Mouse (Mus musculus): Measurements from ENCODE around the gene Cenpx. TPM values are rescaled to one million over a fixed set of nuclear protein-coding genes. Genes with fewer than 3 reads are reported as not detected.
"Not testable (repeated sequence)": the region's sequence is repeated elsewhere in the genome, so short reads cannot be mapped to it uniquely, and the experiment has no call there.

Gene Cenpx
- polyA plus RNA-seq, 1 experiment = 157 TPM

DNA sequence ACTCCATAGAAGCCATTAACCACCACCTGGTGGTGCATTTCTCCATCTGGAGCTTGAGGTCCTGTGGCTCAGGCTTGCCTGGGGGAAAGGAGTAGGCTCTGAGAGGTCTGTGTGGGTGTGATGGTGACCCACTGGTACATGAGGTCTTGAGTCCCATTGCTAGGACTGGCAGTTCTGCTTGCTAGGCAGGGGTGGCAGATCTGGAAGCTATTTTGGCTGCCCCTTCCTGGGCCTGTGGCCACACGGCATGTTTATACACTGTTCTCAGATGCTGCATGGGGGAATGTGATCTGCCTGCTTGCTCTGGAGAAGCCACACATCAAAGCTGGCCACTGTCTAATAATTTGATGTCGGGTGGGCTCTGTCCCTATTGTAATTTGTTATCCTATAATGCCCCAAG lies 29.5 kb downstream of the Cenpx start:
- WGBS = 75% methylated on average over 2 of the region's 2 CpGs
- Histone ChIP-seq H3K36me3 (ENCODE audit: control insufficient read depth, insufficient read depth, low read length) (0 out of 2 replicates have a peak, but pooled peaks cover 3% of the 10 kb centered on the region), H3K4me3 (ENCODE audit: insufficient read depth, low read depth, low read length) (no peak overlapping the region), H3K4me1 (ENCODE audit: control insufficient read depth, insufficient read depth, low read length) (peaks cover 13% of the 10 kb centered on the region), H3K27me3 (replicated peaks; ENCODE audit: control insufficient read depth, insufficient read depth, low read length) (no peaks in the 10 kb centered on the region), H3K27ac (ENCODE audit: insufficient read depth, low read depth, low read length) (no peak overlapping the region)
- TF ChIP-seq POLR2A (IDR thresholded peaks at IDR 0.05; ENCODE audit: low read depth, low read length) = no peak
- no peak for TF ChIP-seq CTCF (conservative IDR thresholded peaks at IDR 0.05; ENCODE audit: insufficient read depth, insufficient read length, low read depth, low read length)
- DNase-seq = no peak

GRCm38 (mm10) chr11:120683536-120683935 lies 30.0 kb downstream of the Cenpx start:
- peaks cover 1% of the 10 kb centered on the region; the same call in 1 of the 2 replicates for H3K36me3 ChIP-seq (ENCODE audit: control insufficient read depth, insufficient read depth, low read length)
- no peak overlapping the region for H3K4me3 ChIP-seq (ENCODE audit: insufficient read depth, low read depth, low read length)
- peaks cover 13% of the 10 kb centered on the region for H3K4me1 ChIP-seq (ENCODE audit: control insufficient read depth, insufficient read depth, low read length)
- H3K27me3 ChIP-seq (replicated peaks; ENCODE audit: control insufficient read depth, insufficient read depth, low read length) = no peaks in the 10 kb centered on the region
- no peak overlapping the region for H3K27ac ChIP-seq (ENCODE audit: insufficient read depth, low read depth, low read length)
- 93% methylated on average over 3 of the region's 3 CpGs for WGBS
- TF ChIP-seq CTCF (conservative IDR thresholded peaks at IDR 0.05; ENCODE audit: insufficient read depth, insufficient read length, low read depth, low read length) = no peak
- no peak for TF ChIP-seq POLR2A (IDR thresholded peaks at IDR 0.05; ENCODE audit: low read depth, low read length)
- DNase-seq = no peak

GRCm38 (mm10) chr11:120682683-120683082 lies 30.9 kb downstream of the Cenpx start:
- peaks cover 13% of the 10 kb centered on the region for H3K4me1 ChIP-seq (ENCODE audit: control insufficient read depth, insufficient read depth, low read length)
- WGBS = 93% methylated on average over 5 of the region's 5 CpGs

DNA sequence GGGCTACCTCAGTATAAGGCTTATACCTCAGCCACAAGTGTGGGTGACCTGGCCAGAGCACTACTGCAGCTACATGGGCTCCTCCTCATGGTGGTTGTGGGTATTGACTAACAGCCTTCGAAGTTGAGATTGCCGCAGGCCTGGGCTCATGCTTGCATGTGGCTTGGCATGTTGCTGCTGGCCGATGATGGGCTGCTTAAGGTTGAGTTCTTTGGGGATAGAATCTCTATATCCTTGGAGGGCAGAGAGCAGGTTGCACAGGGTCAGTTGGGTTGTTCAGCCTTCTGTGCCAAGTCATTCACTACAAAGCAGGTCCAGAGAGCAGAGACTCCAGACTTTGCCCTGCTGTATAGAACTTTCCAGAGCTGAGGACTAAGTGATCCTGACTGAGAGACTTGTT lies 33.6 kb downstream of the Cenpx start:
- H3K4me3 ChIP-seq (ENCODE audit: insufficient read depth, low read depth, low read length) = no peak overlapping the region
- H3K36me3 ChIP-seq (ENCODE audit: control insufficient read depth, insufficient read depth, low read length) = peaks cover 2% of the 10 kb centered on the region; the same call in 1 of the 2 replicates
- H3K27me3 ChIP-seq (replicated peaks; ENCODE audit: control insufficient read depth, insufficient read depth, low read length) = no peaks in the 10 kb centered on the region
- TF ChIP-seq POLR2A (IDR thresholded peaks at IDR 0.05; ENCODE audit: low read depth, low read length) = no peak
- TF ChIP-seq CTCF (conservative IDR thresholded peaks at IDR 0.05; ENCODE audit: insufficient read depth, insufficient read length, low read depth, low read length) = peak; percentile 68
- peaks cover 13% of the 10 kb centered on the region for H3K4me1 ChIP-seq (ENCODE audit: control insufficient read depth, insufficient read depth, low read length)
- 34% methylated on average over 3 of the region's 3 CpGs for WGBS
- H3K27ac ChIP-seq (ENCODE audit: insufficient read depth, low read depth, low read length) = peak overlapping the region; percentile 86
- peak; percentile 92 for DNase-seq

More at GRCm38 (mm10) chr11:120682683-120683082, 30.9 kb downstream of the Cenpx start:
- H3K27me3 ChIP-seq (replicated peaks; ENCODE audit: control insufficient read depth, insufficient read depth, low read length) = no peaks in the 10 kb centered on the region
- H3K36me3 ChIP-seq (ENCODE audit: control insufficient read depth, insufficient read depth, low read length) = peaks cover 2% of the 10 kb centered on the region; the same call in 1 of the 2 replicates
- no peak overlapping the region for H3K4me3 ChIP-seq (ENCODE audit: insufficient read depth, low read depth, low read length)
- no peak overlapping the region for H3K27ac ChIP-seq (ENCODE audit: insufficient read depth, low read depth, low read length)
- DNase-seq = no peak
- TF ChIP-seq POLR2A (IDR thresholded peaks at IDR 0.05; ENCODE audit: low read depth, low read length) = no peak
- TF ChIP-seq CTCF (conservative IDR thresholded peaks at IDR 0.05; ENCODE audit: insufficient read depth, insufficient read length, low read depth, low read length) = no peak

GRCm38 (mm10) chr11:120676951-120677350 lies 36.6 kb downstream of the Cenpx start:
- TF ChIP-seq POLR2A (IDR thresholded peaks at IDR 0.05; ENCODE audit: low read depth, low read length) = no peak

GRCm38 (mm10) chr11:120675875-120676274 lies 37.7 kb downstream of the Cenpx start:
- not testable (repeated sequence) for H3K27ac ChIP-seq (ENCODE audit: insufficient read depth, low read depth, low read length); H3K27me3 ChIP-seq (replicated peaks; ENCODE audit: control insufficient read depth, insufficient read depth, low read length); H3K36me3 ChIP-seq (ENCODE audit: control insufficient read depth, insufficient read depth, low read length); H3K4me3 ChIP-seq (ENCODE audit: insufficient read depth, low read depth, low read length); DNase-seq
- H3K4me1 ChIP-seq (ENCODE audit: control insufficient read depth, insufficient read depth, low read length) = peaks cover 18% of the 10 kb centered on the region
- WGBS = 67% methylated on average over 5 of the region's 5 CpGs

More at GRCm38 (mm10) chr11:120676951-120677350, 36.6 kb downstream of the Cenpx start:
- peaks cover 18% of the 10 kb centered on the region for H3K4me1 ChIP-seq (ENCODE audit: control insufficient read depth, insufficient read depth, low read length)
- WGBS = 83% methylated on average over 4 of the region's 4 CpGs
- H3K36me3 ChIP-seq (ENCODE audit: control insufficient read depth, insufficient read depth, low read length) = peaks cover 2% of the 10 kb centered on the region; the same call in 1 of the 2 replicates
- H3K4me3 ChIP-seq (ENCODE audit: insufficient read depth, low read depth, low read length) = no peak overlapping the region
- no peak for DNase-seq
- no peak overlapping the region for H3K27ac ChIP-seq (ENCODE audit: insufficient read depth, low read depth, low read length)
- H3K27me3 ChIP-seq (replicated peaks; ENCODE audit: control insufficient read depth, insufficient read depth, low read length) = no peaks in the 10 kb centered on the region

DNA sequence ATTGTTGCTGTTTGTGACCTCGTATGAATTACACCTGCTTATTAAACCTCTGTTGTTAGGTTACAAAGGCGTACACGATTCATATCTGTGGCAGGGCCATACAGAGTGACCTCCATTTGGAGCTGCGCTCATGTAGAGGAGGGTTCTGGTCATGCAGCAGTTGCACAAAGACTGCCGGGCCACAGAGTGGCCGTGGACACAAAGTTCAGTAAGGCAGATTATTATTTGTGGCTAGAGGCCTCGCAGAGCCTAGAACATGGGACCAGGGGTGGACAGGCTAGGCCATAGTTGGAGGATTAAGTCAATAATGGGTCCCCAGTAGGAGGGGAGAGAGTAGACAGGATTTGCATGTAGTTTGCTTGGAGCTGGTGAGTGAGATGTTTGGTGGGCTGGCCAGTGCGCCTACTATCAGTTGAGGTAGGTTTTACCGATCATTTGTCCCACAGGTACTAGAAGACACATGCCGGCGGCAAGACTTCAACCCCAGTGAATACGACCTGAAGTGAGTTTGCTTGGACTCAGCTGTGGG lies 39.9 kb downstream of the Cenpx start:
- WGBS = 25% methylated on average over 12 of the region's 12 CpGs
- no peak for DNase-seq
- H3K4me1 ChIP-seq (ENCODE audit: control insufficient read depth, insufficient read depth, low read length) = peaks cover 6% of the 10 kb centered on the region
- H3K27ac ChIP-seq (ENCODE audit: insufficient read depth, low read depth, low read length) = peak overlapping the region; percentile 90
- H3K36me3 ChIP-seq (ENCODE audit: control insufficient read depth, insufficient read depth, low read length) = peaks cover 2% of the 10 kb centered on the region; the same call in 1 of the 2 replicates
- no peaks in the 10 kb centered on the region for H3K27me3 ChIP-seq (replicated peaks; ENCODE audit: control insufficient read depth, insufficient read depth, low read length)
- peak overlapping the region; percentile 75 for H3K4me3 ChIP-seq (ENCODE audit: insufficient read depth, low read depth, low read length)
- TF ChIP-seq CTCF (conservative IDR thresholded peaks at IDR 0.05; ENCODE audit: insufficient read depth, insufficient read length, low read depth, low read length) = no peak
- TF ChIP-seq POLR2A (IDR thresholded peaks at IDR 0.05; ENCODE audit: low read depth, low read length) = no peak

Data from kidney, adult 2 months (tissue).